Mouse (Mus musculus) hindbrain, embryonic 13.5 days (tissue): Measurements from ENCODE around the gene AI467606. TPM values are rescaled to one million over a fixed set of nuclear protein-coding genes. Genes with fewer than 3 reads are reported as not detected.

ENCODE experiments used
- ATAC-seq: fragments of 200-750 bp; cut with Nextera tagmentation; 2 replicates; pipeline ENCODE4 v1.8.0; 2017; ENCODE audit warnings: moderate TSS enrichment; ENCODE audit not compliant: low FRiP score
- H3K27ac ChIP-seq: fragments of 300-500 bp; sonication (generic); 2 replicates; pipeline ENCODE4 v1.5.1; 2015; ENCODE audit warnings: inconsistent platforms, mild to moderate bottlenecking, moderate library complexity
- H3K27me3 ChIP-seq: fragments of 300-500 bp; sonication (generic); 2 replicates; pipeline ENCODE4 v1.6.1; 2015; ENCODE audit warnings: mild to moderate bottlenecking, inconsistent platforms
- H3K36me3 ChIP-seq: fragments of 300-500 bp; sonication (generic); 2 replicates; pipeline ENCODE4 v1.6.1; 2015; ENCODE audit warnings: mild to moderate bottlenecking, inconsistent platforms
- H3K4me1 ChIP-seq: fragments of 300-500 bp; sonication (generic); replicated peaks from 2 replicates; pipeline ENCODE4 v1.6.1; 2015; ENCODE audit warnings: inconsistent platforms
- H3K4me2 ChIP-seq: fragments of 300-500 bp; sonication (generic); 2 replicates; pipeline ENCODE4 v1.6.1; 2015; ENCODE audit warnings: inconsistent platforms, mild to moderate bottlenecking, moderate library complexity
- H3K4me3 ChIP-seq: fragments of 300-500 bp; sonication (generic); 2 replicates; pipeline ENCODE4 v1.5.1; 2015; ENCODE audit warnings: mild to moderate bottlenecking, inconsistent platforms
- H3K9ac ChIP-seq: fragments of 300-500 bp; sonication (generic); 2 replicates; pipeline ENCODE4 v1.6.1; 2015; ENCODE audit warnings: mild to moderate bottlenecking, inconsistent platforms
- H3K9me3 ChIP-seq: fragments of 300-500 bp; sonication (generic); 2 replicates; pipeline ENCODE4 v1.6.1; 2016; ENCODE audit warnings: inconsistent platforms
- WGBS: fragments of 180-500 bp; shearing (Covaris S2); methylation state at CpG from one replicate; pipeline ENCODE4 v1.1.7; 2015; 5-methylcytosine and 5-hydroxymethylcytosine counted together
- polyA plus RNA-seq: library from polyadenylated mRNA; unstranded; fragments of >200 nt; fragmentation: Nextera tagmentation; extraction: Ambion mirVana; gene quantifications from 2 replicates; pipeline ENCODE4 v1.2.1, GENCODE M21; 2015

AI467606 gene
- polyA plus RNA-seq, result 1.5 and 2.1 TPM in 2 replicates

DNA sequence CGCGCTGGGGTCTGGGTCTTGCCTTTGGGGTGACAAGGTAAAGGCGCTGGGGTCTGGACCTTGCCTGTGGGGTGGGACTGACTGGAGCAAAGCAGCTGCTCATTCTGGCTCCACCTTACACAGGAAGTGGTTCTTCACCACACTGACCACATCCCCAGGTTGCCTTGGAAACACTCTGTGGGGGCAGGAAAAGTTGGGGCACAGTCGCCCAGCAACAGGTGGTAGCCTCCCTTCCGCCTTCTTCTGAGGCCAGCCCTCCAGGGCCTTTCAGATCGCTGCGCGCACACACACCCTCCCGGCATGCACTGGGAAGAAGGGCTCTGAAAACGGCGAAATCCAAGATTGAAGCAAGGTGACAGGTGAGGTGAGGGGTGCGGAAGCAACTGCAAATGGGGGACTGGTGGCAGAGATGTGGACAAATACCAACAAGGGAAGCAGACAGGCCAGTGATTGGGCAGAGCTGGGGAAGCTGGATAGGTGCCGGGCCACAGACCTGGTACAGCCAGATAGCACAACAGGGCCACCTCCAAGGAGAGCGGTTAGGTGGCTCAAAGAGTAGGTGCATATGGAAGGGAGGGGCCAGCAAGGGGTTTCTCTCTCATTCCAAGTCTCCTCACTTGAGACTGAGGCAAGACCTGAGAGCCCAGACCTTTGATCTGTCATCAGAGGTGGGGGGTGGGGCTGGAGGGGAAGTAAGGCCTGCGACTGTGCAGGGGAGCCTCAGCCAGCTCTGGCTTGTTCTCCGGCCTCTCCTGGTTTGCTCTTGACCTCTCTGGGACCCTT is at the start of gene AI467606:
AI467606 (plus strand) TSS at position 246 of the 783 bp plus-strand sequence.
- Histone ChIP-seq H3K4me1 (peaks cover 8% of the 10 kb centered on the region), H3K27ac (no peak within 1 kb of the TSS), H3K4me3 (no peak within 1 kb of the TSS), H3K4me2 (0 out of 2 replicates have a peak within 1 kb of the TSS, but pooled peaks have one; percentile 3), H3K27me3 (no peaks in the 10 kb centered on the region), H3K36me3 (no peaks in the 10 kb centered on the region), H3K9me3 (no peaks in the 10 kb centered on the region), H3K9ac (no peak within 1 kb of the TSS)
- no peak for ATAC-seq
- 68% methylated on average over 16 of the region's 16 CpGs for WGBS

DNA sequence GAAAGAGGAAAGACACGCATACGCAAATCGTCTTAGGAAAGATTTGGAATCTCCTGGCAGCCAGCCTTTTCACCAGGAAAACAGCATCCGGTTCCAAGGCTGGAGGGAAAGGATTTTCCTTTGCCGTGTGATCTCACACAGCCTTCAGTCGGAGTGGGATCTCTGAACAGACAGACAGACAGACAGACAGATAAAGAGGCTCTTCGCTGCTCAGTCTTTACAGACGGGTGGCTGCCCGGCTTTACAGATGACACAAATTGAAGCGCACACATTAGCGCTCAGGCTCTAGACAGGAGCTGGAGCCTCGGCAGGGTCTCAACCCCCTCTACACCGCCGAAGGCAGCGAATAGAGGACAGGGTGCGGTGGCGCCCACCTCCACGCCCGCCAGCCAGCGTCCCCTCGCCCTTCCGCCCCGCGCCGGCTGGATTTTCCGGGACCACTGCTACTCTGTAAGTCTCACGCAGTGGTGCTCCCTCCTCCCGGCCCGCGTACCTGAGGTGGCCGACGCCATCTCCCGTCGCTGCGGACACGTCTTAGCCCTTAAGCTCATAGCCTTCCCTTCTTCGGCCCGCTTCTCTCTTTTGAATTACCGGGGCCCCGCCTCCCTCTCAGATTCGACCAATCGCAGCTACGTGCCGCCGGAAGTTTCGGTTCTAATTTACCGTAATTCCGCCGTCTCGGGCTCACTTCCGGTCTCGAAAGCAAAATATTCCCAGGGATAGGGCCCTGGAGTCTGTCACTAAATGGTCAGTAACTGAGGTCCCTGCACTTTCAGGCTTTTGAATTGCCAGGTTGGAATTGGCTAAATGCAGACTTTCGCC is 49.1 kb upstream of the AI467606 start, which contains the start of gene Kif22:
Kif22 (minus strand) TSS at position 621 of the 822 bp plus-strand sequence.
- Histone ChIP-seq H3K9me3 (no peaks in the 10 kb centered on the region), H3K27ac (peak within 1 kb of the TSS; percentile 77), H3K4me1 (peaks cover 20% of the 10 kb centered on the region), H3K36me3 (no peaks in the 10 kb centered on the region), H3K4me2 (peak within 1 kb of the TSS; percentile 96), H3K27me3 (no peaks in the 10 kb centered on the region), H3K9ac (peak within 1 kb of the TSS; percentile 86), H3K4me3 (peak within 1 kb of the TSS; percentile 71)
- ATAC-seq, result peak; percentile 59; the same call in 1 of the 2 replicates
- whole genome bisulfite sequencing, result under 1% methylated on average over 52 of the region's 53 CpGs

DNA sequence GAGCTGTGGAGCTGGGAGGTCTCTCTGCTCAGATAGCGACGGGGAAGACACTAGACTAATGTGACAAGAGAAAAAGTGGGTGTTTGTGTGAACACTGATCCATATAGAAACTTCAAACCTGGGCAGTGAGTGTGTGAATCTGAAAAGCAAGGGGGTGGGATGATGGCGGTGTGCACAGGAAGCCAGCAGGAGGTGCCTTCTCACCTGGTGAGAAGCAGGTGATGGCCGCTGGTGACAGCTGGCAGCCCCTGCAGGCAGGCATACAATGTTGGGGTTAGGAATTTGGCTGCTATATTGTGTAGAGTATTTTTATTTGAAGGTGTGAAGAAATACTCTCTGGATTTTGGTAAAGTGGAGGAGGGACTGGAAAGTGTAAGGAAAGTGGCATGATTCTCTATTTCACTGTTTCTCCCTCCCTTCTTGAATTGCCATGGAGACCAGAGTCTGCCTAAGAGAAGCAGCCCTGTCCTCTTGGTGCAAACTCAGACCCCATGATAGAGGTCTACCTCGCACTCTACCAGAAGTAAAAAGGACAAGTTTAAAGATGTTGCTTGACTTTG is 36.1 kb upstream of the AI467606 start:
- ATAC-seq, result no peak
- Histone ChIP-seq H3K36me3 (no peaks in the 10 kb centered on the region), H3K4me3 (no peak overlapping the region), H3K9ac (no peak overlapping the region), H3K4me1 (no peaks in the 10 kb centered on the region), H3K4me2 (no peak overlapping the region), H3K27me3 (0 out of 2 replicates have a peak, but pooled peaks cover 20% of the 10 kb centered on the region), H3K27ac (no peak overlapping the region), H3K9me3 (no peaks in the 10 kb centered on the region)
- 78% methylated on average over 5 of the region's 5 CpGs for WGBS

DNA sequence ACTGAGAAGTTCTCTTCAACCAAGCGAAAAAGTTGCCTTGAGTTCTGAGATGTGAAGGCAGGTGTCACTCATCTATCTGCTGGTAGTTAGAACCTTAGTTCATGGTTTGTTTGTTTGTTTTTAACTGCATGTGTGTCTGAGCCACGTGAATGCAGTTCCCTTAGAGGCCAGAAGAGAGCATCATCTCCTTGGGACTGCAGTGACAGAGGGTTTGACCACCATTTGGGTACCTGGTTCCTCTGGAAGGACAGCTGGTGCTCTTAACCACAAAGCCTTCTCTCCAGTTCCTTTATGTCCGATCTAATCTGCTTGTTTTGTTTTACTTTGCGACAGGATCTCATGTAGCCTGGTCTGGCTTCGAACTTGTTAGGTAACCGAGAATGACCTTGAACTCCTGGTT is 25.6 kb upstream of the AI467606 start:
- ATAC-seq, result no peak
- H3K4me2 ChIP-seq, result no peak overlapping the region
- H3K4me3 ChIP-seq, result no peak overlapping the region
- 0 out of 2 replicates have a peak, but pooled peaks cover 2% of the 10 kb centered on the region for H3K27me3 ChIP-seq
- no peaks in the 10 kb centered on the region for H3K4me1 ChIP-seq
- 89% methylated on average over 6 of the region's 6 CpGs for WGBS
- H3K9me3 ChIP-seq, result no peaks in the 10 kb centered on the region
- H3K9ac ChIP-seq, result no peak overlapping the region
- H3K27ac ChIP-seq, result no peak overlapping the region
- H3K36me3 ChIP-seq, result no peaks in the 10 kb centered on the region

DNA sequence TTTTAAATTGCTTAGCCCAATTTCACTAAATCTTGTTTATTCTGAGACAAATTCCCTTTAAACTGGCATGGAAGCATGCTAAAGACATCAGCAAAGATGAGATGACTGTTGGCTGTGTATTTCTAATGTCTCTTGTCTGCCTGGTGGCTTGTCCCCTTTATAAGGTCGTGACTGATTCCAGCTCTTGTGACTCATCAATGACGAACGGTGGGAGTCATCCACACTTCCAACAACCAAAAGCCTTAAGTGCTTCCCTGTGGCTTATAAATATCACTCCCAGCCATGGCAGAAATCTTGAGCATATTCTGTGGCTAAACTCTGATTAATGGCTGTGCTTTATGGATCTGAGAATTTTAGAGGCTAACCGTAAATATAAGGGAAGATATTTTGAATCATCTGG is 24.8 kb upstream of the AI467606 start:
- H3K9ac ChIP-seq, result no peak overlapping the region
- 86% methylated on average over 4 of the region's 4 CpGs for WGBS
- no peaks in the 10 kb centered on the region for H3K4me1 ChIP-seq
- ATAC-seq, result no peak
- no peak overlapping the region for H3K4me2 ChIP-seq
- 0 out of 2 replicates have a peak, but pooled peaks cover 2% of the 10 kb centered on the region for H3K27me3 ChIP-seq
- no peaks in the 10 kb centered on the region for H3K9me3 ChIP-seq
- no peak overlapping the region for H3K27ac ChIP-seq
- no peaks in the 10 kb centered on the region for H3K36me3 ChIP-seq
- no peak overlapping the region for H3K4me3 ChIP-seq

DNA sequence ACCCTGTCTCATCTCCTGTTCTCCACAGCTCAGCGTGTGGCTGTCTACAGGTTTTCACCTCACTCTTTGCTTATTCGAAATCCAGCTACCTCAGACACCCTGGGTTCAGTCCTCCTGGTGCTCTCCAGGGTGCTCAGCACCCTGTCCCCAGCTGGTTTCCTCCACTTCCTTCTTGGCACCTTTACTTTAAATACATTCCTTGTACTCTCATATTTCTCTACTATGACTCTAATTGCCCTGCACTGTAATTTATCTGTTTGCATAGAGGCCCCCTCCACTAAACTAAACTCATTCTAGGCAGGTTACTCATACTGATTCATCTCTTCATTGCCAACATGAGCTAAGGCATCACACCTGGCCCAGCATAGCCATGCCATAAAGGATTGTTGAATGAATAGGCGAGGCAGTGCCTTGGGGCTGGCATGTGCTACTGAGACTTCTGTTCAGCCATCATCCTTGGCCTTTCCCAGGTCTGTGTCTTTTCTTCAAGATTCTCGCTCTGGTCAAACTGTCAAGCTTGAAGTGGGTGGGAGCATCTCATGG is 20.2 kb upstream of the AI467606 start:
- H3K27ac ChIP-seq, result no peak overlapping the region
- H3K4me3 ChIP-seq, result no peak overlapping the region
- H3K9me3 ChIP-seq, result no peaks in the 10 kb centered on the region
- H3K4me1 ChIP-seq, result no peaks in the 10 kb centered on the region
- 74% methylated on average over 4 of the region's 4 CpGs for WGBS
- H3K36me3 ChIP-seq, result no peaks in the 10 kb centered on the region
- H3K9ac ChIP-seq, result 0 out of 2 replicates have a peak overlapping the region, but pooled peaks have one; percentile 15
- no peak for ATAC-seq
- H3K27me3 ChIP-seq, result no peaks in the 10 kb centered on the region
- H3K4me2 ChIP-seq, result no peak overlapping the region

DNA sequence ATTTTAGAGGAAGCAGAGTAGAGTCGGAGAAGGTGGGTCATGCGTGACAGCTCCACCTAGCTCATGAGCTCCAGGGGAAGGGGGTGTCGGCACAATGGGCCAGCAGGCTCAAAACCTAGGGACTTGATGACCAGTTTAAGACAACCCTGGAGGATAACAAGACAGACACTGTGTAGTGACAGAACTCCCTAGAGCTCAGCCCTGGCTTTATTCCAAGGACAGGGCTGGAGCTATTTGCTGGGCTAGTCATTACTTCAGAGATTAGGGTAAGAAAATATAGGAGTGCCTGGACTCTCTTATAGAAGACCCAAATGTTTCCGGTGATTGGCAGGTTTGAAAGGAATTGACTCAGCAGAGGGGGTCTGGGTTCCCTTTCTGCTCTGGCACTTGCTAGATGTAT is 17.9 kb upstream of the AI467606 start:
- no peak overlapping the region for H3K4me2 ChIP-seq
- H3K36me3 ChIP-seq, result no peaks in the 10 kb centered on the region
- no peaks in the 10 kb centered on the region for H3K4me1 ChIP-seq
- no peak overlapping the region for H3K9ac ChIP-seq
- no peaks in the 10 kb centered on the region for H3K27me3 ChIP-seq
- no peak overlapping the region for H3K4me3 ChIP-seq
- no peak overlapping the region for H3K27ac ChIP-seq
- WGBS, result 90% methylated on average over 4 of the region's 4 CpGs
- no peak for ATAC-seq
- H3K9me3 ChIP-seq, result no peaks in the 10 kb centered on the region

DNA sequence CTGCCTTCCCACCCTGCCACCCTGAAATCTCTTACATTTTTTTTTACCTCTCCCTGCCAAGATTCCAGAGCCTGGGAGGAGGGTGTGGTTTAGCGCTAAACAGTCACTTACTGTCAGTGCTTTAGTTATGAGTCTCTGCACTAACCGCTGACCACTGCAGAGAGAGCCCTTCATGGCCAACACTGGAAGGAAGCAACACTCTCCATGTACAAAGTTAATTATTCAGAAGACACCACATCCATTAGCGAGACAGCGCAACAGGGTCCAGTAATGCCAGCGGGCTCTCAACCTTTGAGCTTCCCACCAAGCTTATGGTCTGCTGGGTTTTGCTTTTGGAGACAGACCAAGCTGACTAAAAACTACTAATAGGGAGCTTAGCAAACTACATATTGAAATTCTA is 15.0 kb upstream of the AI467606 start:
- Histone ChIP-seq H3K4me1 (no peaks in the 10 kb centered on the region), H3K27ac (no peak overlapping the region)
- WGBS, result 93% methylated on average over 5 of the region's 5 CpGs

DNA sequence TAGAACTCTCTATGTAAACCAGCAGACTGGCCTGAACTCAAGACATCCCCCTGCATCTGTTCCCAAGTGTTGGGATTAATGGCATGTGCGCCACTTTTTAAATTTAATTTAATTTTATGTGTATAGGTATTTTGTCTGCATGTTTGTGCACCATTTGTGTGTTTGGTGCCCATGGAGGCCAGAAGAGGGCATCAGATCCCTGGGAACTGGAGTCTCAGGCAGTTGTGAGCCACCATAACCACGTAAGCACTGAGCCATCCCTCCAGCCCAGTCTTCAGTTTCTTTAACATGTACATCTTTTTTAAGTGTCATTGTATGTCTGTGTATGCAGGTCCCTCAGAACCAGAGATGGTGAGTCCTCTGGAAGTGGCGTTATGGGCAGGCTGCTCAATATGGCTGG is 13.5 kb upstream of the AI467606 start:
- H3K9ac ChIP-seq, result no peak overlapping the region
- H3K27ac ChIP-seq, result no peak overlapping the region
- WGBS, result 87% methylated on average over 3 of the region's 3 CpGs
- no peak overlapping the region for H3K4me2 ChIP-seq
- no peaks in the 10 kb centered on the region for H3K36me3 ChIP-seq
- no peaks in the 10 kb centered on the region for H3K27me3 ChIP-seq
- no peak overlapping the region for H3K4me3 ChIP-seq
- H3K9me3 ChIP-seq, result no peaks in the 10 kb centered on the region
- H3K4me1 ChIP-seq, result no peaks in the 10 kb centered on the region
- no peak for ATAC-seq

More for the DNA sequence above, 15.0 kb upstream of the AI467606 start:
- Histone ChIP-seq H3K9me3 (no peaks in the 10 kb centered on the region), H3K27me3 (no peaks in the 10 kb centered on the region), H3K4me2 (no peak overlapping the region), H3K36me3 (no peaks in the 10 kb centered on the region), H3K4me3 (no peak overlapping the region), H3K9ac (no peak overlapping the region)
- ATAC-seq, result no peak

DNA sequence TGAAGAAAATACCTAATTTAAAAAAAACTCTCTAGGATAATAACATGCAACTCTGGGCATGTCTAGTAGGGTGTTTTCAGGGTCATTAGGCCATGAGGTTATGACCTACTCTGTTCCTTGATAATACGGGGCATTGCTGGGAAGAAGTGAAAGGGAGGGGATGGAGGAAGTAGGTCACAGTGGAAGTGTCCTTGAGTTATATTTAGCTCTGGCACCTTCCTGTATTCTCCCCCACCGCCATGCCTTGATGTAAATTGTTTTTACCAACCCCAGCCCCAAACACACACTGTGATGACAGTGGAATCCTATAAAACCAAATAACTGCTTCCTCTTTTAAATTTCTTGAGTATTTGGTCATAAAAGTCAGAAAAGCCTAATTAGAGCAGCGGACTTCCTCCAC is 11.1 kb upstream of the AI467606 start:
- no peak overlapping the region for H3K4me2 ChIP-seq
- no peak for ATAC-seq
- WGBS, result 57% methylated on average over 3 of the region's 3 CpGs

DNA sequence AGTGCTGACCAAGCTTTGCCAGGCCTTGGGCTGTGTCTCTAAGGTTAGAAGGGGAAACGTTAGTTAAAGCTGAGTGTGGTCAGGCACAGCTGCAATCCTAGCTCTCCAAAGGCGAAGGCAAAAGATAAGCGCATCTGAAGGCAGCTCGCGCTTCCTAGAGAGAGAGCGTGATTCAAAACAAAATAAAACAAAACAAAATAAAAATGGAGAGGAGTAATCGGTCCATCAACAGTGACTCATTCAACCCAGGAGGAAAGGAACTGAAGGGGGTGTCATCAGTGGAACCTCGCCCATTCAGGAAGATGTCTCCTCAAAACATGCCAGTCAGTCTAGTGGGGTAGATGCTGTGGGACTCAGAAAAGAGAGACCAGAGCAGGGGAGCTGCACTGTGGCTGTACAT is 8.9 kb upstream of the AI467606 start:
- H3K4me3 ChIP-seq, result no peak overlapping the region
- no peaks in the 10 kb centered on the region for H3K27me3 ChIP-seq
- no peaks in the 10 kb centered on the region for H3K9me3 ChIP-seq
- H3K9ac ChIP-seq, result no peak overlapping the region
- H3K4me1 ChIP-seq, result no peaks in the 10 kb centered on the region
- H3K36me3 ChIP-seq, result no peaks in the 10 kb centered on the region
- WGBS, result 86% methylated on average over 8 of the region's 8 CpGs
- H3K4me2 ChIP-seq, result no peak overlapping the region
- no peak overlapping the region for H3K27ac ChIP-seq
- ATAC-seq, result no peak

More for the DNA sequence above, 11.1 kb upstream of the AI467606 start:
- no peak overlapping the region for H3K4me3 ChIP-seq
- H3K36me3 ChIP-seq, result no peaks in the 10 kb centered on the region
- H3K27ac ChIP-seq, result no peak overlapping the region
- no peaks in the 10 kb centered on the region for H3K9me3 ChIP-seq
- H3K4me1 ChIP-seq, result no peaks in the 10 kb centered on the region
- no peak overlapping the region for H3K9ac ChIP-seq
- H3K27me3 ChIP-seq, result no peaks in the 10 kb centered on the region

DNA sequence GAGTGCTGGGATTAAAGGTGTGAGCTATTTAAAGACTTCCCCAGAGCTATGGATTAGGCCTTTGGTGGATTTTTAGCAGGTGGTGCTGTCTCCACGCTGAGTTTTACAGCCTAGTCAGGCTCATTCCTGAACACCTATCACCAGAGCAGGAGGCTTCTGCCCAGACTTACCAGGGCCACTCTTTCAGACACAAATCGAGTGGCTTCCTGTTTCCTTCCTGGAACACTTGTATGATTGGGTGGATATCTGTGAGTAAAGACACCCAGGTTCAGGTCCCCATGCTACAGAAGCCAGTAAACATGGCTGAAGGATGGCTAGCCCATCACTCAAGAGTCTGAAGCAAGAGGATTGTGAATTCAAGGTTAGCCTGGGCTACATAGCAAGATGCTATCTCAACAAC is 8.2 kb upstream of the AI467606 start:
- Histone ChIP-seq H3K36me3 (no peaks in the 10 kb centered on the region), H3K27me3 (no peaks in the 10 kb centered on the region), H3K4me3 (no peak overlapping the region), H3K27ac (no peak overlapping the region), H3K4me2 (no peak overlapping the region), H3K9ac (no peak overlapping the region), H3K4me1 (no peaks in the 10 kb centered on the region), H3K9me3 (no peaks in the 10 kb centered on the region)
- WGBS, result 71% methylated on average over 2 of the region's 2 CpGs
- ATAC-seq, result no peak
